Mouse (Mus musculus) heart, postnatal 14 days (tissue): Measurements from ENCODE around the gene Ccdc32. TPM values are rescaled to one million over a fixed set of nuclear protein-coding genes. Genes with fewer than 3 reads are reported as not detected.

Experiments
- DNase-seq, 2 experiments: peaks; one replicate each; pipeline ENCODE4 v3.0.0; 2021 to 2022
- intact Hi-C: fragments of 180-260 bp; cut with DNase I; formaldehyde crosslinking; loops from one replicate; pipeline ENCODE4 v1.15.1; 2025
- long read RNA-seq, 2 experiments: library from polyadenylated mRNA; stranded (forward); transcript quantifications; one replicate each; pipeline ENCODE4 v2.0.0; 2021
- total RNA-seq, 2 experiments: library from RNA; stranded (reverse); gene quantifications; 2 replicates each; pipeline ENCODE4 v1.2.3; 2021

Gene Ccdc32
- 10 to 100 TPM; 12.8 TPM for total RNA-seq
- long read RNA-seq, experiment 1, transcript Ccdc32-201 (4 exons, 1,870 nt), result major isoform, 21 of 33 reads
- long read RNA-seq, experiment 1, partial matches to known transcripts, result 1 of 33 reads
- long read RNA-seq, experiment 1, other reads (novel, unspliced or antisense), result 11 of 33 reads
- long read RNA-seq, experiment 2, transcript Ccdc32-201 (4 exons, 1,870 nt), result major isoform, 11 of 23 reads
- long read RNA-seq, experiment 2, partial matches to known transcripts, result 0 of 23 reads
- long read RNA-seq, experiment 2, other reads (novel, unspliced or antisense), result 12 of 23 reads

DNA sequence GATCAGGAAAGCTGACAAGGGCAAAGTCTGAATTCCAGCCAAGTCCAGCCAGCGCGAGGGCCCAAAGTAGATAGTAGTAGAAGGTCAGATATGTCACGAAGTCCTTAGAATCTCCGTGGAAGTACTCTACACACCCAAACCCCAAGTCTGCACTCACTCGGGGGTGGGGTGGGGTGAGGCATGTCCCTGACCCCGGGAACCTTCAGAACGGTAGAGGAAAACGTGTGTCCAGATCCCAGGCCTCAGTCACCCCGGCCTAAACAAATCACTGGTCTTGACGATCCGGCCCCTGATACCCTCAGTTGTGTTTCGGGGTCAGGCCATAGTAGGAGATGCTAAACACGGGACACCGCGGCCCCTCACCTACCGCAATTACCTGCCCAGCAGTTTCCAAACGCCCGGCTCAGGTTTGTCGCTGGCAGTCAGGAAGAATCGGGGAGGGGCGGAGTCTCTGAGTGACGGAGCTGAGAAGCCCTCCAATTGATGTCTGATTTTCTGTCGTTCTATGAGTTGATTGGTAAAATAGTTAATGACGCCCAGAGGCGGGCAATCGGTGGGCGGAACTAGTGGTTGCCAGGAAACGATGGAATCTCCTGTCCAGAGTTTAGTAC, at the start of gene Ccdc32:
Gene Ccdc32 (minus strand): TSS at position 453 of the 611 bp plus-strand sequence.
- intact Hi-C loops, result no loop called here
- peak; percentile 91 to 95 for DNase-seq

DNA sequence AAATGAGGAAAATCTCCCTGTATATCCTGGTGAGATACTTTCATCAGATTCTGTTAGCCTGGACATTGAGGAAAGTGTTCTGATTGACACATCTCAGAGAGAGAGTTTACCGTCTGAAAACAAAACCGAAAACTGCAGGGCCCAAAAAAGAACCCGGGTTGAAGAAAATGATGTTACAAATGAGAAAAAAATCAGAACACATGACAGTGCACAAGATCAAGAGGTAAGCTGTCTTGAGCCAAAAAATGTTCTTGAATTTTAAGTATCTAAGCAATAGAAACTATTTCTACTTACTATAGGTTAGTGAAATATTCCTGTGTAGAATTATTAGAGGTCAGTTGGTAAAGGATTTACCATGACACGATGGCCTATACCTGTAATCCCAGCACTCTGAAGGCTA, 43.2 kb upstream of the Ccdc32 start:
- no peak for DNase-seq
- intact Hi-C loops, result no loop called here

DNA sequence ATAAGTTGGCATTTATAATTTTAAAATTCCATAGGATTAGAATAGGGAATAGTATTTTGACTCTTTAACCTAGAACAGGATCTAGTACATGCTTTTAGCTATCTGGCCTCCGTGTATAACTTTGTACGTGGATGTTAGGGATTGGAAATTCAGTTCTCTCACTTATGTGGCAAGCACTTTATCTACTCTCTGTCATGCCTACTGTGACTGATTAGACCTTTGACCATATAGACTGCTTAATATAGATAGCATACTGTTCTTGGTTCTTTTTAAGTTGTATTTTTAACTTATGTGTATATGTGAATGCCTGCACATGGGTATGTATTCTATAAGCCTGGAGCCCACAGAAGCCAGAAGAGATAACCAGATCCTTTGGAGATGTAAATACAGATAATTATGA, 30.9 kb upstream of the Ccdc32 start:
- DNase-seq, result no peak

GRCm38 (mm10) chr2:119050132-119050650, 21.0 kb upstream of the Ccdc32 start:
- DNase-seq, result no peak
- intact Hi-C loops, result no loop called here

More for the DNA sequence above, 30.9 kb upstream of the Ccdc32 start:
- intact Hi-C loops, result no loop called here

- intact Hi-C loops, result no loop called here
- no peak for DNase-seq
Measured at GRCm38 (mm10) chr2:119047849-119048248, 18.7 kb upstream of the Ccdc32 start.

- intact Hi-C loops, result no loop called here
- peak; percentile 94 to 98 for DNase-seq
Measured at GRCm38 (mm10) chr2:119046649-119047611, 17.7 kb upstream of the Ccdc32 start, which contains the start of gene Knl1. TSS of gene Knl1 (plus strand) at chr2:119047119.

GRCm38 (mm10) chr2:119045163-119045562, 16.0 kb upstream of the Ccdc32 start:
- DNase-seq, result no peak
- intact Hi-C loops, result no loop called here

GRCm38 (mm10) chr2:119040882-119041281, 11.7 kb upstream of the Ccdc32 start:
- peak in 1 of 2 experiments; percentile 33 for DNase-seq
- intact Hi-C loops, result no loop called here

DNA sequence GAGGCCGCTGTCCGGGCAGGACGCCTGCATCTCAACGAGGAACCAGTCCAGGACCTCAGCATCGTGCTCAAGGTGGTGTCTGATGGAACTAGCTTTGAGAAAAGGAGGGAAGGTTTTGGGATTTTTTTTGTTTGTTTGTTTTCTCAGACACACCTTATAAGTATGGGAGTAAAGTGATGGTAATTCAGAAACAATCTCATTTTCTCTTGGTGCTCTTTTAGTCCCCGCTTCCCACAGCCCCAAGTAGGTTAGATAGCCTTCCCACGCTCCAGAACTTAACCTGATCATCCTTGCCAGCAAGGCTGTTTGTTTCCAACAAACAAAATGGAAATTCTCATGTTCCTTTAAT, 6.2 kb upstream of the Ccdc32 start:
- DNase-seq, result no peak
- intact Hi-C loops, result loop anchor here (5.0 kb wide), 2 partner anchors 152 to 252 kb away; partner anchors contain the start of gene Vps18

DNA sequence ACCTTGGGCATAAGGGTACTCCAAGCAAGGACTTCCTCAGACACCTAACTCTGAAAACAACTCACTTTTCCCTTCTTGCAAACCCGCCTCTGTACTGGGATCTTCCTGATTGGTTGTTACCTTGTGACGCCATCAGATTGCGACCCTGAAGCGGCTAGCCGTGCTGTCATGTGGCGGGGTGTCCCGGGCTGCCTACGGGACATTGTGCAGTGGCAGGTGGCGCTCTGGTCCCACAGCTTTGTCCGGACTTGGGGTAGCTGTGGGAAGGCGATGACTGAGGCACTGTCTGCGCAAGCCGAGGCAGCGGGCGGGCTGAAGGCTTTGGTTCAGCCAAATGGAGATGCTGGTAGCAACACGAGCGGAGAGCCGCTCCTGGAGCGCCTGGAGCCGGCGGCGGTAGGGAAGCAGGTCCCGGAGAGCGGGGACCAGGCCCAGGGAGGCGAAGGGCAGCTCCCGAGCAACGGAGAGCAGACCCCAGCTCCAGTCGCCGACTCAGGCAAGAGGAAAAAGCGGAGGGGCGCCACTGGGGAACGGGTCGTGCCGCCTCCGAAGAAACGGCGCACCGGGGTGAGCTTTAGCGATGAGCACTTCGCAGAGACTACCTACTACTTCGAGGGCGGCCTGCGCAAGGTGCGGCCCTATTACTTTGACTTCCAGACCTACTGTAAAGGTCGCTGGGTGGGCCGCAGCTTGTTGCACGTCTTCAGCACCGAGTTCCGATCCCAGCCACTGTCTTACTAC, 5.6 kb upstream of the Ccdc32 start, which contains the start of gene Rpusd2:
Gene Rpusd2 (plus strand): TSS at position 135 of the 741 bp plus-strand sequence.
- DNase-seq, result peak; percentile 87 to 94
- intact Hi-C loops, result loop anchor here (5.0 kb wide), 2 partner anchors 152 to 252 kb away; partner anchors contain the start of gene Vps18

DNA sequence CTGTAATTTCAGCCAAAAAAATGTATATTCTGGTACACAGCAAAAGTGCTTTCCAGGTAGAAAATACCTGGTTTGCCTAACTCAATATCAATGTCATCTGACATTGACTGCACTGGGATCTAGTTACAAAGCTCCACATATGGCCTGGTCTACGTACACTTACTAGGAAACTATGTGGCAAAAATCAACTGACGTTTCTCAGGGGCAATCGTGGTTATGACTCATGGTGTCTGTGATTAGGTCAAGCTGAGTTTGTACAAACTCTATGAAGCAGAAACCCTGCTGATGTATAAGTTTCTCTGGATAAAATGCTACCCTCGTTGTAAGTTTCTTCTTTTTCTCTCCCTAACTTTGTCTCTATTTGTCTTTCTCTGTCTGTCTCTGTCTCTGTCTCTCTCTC, 3.0 kb upstream of the Ccdc32 start:
- DNase-seq, result no peak
- intact Hi-C loops, result no loop called here

- no peak for DNase-seq
- intact Hi-C loops, result no loop called here
Measured at GRCm38 (mm10) chr2:119026951-119027350, 2.2 kb downstream of the Ccdc32 start.

DNA sequence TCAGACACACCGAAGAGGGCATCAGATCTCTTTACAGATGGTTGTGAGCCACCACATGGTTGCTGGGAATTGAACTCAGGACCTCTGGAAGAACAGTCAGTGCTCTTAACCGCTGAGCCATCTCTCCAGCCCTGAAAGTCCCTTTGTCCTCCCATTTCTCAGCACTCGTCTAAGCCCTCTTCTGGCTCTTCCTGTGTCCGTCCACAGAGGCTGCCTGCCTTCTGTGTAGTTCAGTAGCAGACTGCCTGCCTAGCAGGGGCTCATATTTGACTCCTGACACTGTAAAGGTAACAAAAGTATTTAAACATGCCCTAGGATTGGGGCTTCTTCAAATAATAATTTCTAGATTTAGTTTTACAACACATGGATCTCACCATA, 4.0 kb downstream of the Ccdc32 start:
- DNase-seq, result no peak
- intact Hi-C loops, result no loop called here

- DNase-seq, result no peak
- intact Hi-C loops, result no loop called here
Measured at GRCm38 (mm10) chr2:119024536-119025238, 4.5 kb downstream of the Ccdc32 start.

GRCm38 (mm10) chr2:119023154-119023660, 6.0 kb downstream of the Ccdc32 start:
- no peak for DNase-seq
- intact Hi-C loops, result no loop called here

- no peak for DNase-seq
- intact Hi-C loops, result no loop called here
Measured at GRCm38 (mm10) chr2:119019538-119019937, 9.7 kb downstream of the Ccdc32 start.

DNA sequence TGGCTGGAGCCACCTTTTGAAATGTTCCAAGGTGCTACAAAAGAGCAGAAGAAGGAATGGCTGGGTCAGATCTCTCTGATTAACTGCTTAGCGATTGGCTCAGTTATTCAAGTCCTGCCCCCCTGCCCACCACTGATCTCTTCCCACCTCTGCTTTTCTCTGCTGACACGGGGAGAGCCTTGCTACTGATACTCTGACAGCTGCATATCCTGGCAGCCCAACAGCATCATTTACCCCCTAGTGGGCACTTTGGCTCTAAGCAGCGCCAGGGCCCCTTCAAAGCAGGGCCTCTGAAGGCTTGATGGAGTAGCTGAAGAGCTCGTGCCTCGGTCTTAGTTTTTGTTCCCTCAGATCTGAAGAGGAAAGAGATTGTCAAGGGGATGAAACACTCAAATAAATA, 10.1 kb downstream of the Ccdc32 start:
- intact Hi-C loops, result no loop called here
- no peak for DNase-seq

DNA sequence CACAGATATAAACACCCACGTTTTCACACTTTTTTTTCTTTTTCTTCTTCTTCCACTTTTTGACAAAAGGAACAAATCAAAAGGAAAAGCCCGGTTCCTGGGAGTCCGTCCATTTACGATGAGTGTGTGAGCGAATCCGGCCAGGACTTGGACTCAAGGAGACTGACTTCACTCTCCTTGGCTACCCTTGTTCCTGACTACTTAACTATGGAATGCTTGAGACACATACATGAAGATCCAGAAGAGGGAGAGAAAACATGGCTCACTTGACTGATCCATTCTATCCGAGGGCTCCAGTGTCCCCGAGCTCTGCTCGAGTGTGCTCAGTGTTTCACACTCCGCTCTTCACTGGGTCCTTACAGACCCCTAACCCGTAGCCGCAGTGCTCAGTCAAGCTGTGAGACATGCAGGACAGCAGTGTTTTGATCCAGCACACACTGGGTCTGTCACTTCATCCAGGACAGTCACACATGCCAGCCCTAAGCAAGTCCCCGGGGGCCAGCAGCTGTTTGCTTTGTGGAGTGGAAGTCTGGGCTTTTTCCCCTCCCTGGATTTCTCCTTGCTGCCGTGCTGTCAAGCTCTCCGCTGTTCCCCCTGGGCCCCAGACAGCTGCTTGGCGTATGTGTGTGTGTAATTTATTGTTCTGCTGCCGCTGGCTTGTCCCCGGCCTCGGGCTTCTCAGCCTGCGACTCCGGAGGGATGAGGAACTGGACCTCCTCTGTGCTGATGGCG, 10.6 kb downstream of the Ccdc32 start:
- peak; percentile 69 to 73 for DNase-seq
- intact Hi-C loops, result no loop called here
